Mouse (Mus musculus) heart, postnatal 0 days (tissue): ENCODE data around the gene Spred2.

Experiments used
- CTCF ChIP-seq: IDR thresholded peaks from 2 replicates; pipeline ENCODE4 v1.5.1; 2016; ENCODE audit warnings: antibody characterized with exemption, control low read depth, low read depth
- EP300 ChIP-seq: IDR thresholded peaks from 2 replicates; pipeline ENCODE4 v1.6.1; 2016; ENCODE audit warnings: antibody characterized with exemption, low read depth

DNA sequence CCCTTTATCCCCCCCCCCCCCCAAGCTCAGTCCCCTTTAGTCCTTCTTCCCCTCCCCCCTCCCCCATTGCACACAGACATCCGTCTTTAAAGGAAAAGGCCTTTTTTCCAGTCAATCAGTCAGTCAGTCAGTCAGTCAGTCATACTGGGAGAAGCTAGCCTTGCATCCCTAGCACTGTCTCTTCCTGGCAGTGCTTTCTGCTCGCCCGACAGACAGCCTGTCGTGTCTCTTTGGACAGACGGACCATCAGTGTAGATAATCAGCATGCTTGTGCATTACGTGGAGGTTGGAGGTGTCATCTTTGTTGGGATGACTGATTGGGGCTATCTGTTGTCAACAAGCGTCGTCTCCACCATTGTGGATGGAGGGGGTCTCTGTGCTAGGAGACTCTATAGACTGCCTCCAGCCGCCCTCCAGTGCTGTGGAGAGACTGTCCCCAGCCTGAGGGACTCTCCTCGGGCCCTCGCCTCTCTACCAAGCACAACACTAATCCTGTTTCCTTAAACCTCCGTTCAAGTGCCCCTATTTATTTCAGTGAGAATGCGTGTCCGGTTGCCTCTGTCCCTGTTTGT lies 98.8 kb downstream of the Spred2 start:
- TF ChIP-seq CTCF (no peak), EP300 (no peak)
